Mouse (Mus musculus) mature B cell (primary cell): ENCODE measurements around the gene Gm21518.
"Not testable (repeated sequence)": the region's sequence is repeated elsewhere in the genome, so short reads cannot be mapped to it uniquely, and the experiment has no call there.

Experiments
- in situ Hi-C: fragments of 300-500 bp; cut with MboI; formaldehyde crosslinking; loops from 2 replicates; pipeline ENCODE4 v1.14.3; 2019

The Gm21518 gene

GRCm38 (mm10) chrY:62190566-62190965, at the start of gene Gm21518:
Gene Gm21518, plus strand, starts transcription at chrY:62190866.
- in situ Hi-C loops: not testable (repeated sequence)
